Mouse (Mus musculus): ENCODE data around the gene Gm428.
"Not testable (repeated sequence)": the region's sequence is repeated elsewhere in the genome, so short reads cannot be mapped to it uniquely, and the experiment has no call there.

DNA sequence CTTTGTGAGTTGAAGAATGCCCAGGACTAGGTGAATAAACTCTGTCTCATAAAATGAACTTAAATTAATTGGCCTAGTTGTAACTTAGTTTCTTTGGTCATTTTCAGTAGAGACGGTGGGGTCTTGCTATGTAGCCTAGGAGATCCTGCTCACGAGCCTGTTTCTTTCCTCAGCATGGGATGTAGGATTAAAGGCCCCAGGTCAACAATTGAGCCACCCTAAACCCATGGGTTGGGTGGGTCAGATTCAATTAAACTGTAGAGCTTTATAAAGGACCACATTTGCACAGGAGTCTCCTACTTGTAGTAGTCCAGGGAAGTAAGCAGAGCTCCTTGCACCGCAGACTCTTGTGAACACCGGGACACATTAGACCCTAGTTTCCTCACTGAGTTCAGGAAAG lies 45.5 kb upstream of the Gm428 start, which contains the start of gene Gm11236:
- not testable (repeated sequence) for TF ChIP-seq GATA1 (IDR thresholded peaks at IDR 0.05; ENCODE audit: borderline replicate concordance, low read length); FLI1 (IDR thresholded peaks at IDR 0.05; ENCODE audit: low read length)
